Mouse (Mus musculus) stomach, embryonic 15.5 days (tissue): Measurements from ENCODE around the gene Rfc4. TPM values are rescaled to one million over a fixed set of nuclear protein-coding genes. Genes with fewer than 3 reads are reported as not detected.

Experiments used
- ATAC-seq: fragments of 200-750 bp; cut with Nextera tagmentation; 2 replicates; pipeline ENCODE4 v1.8.0; 2017; ENCODE audit warnings: low read depth, moderate number of reproducible peaks, moderate TSS enrichment; ENCODE audit not compliant: insufficient read depth, low FRiP score
- H3K27ac ChIP-seq: fragments of 300-500 bp; sonication (generic); 2 replicates; pipeline ENCODE4 v1.5.1; 2015; ENCODE audit warnings: mild to moderate bottlenecking, inconsistent platforms
- H3K27me3 ChIP-seq: fragments of 300-500 bp; sonication (generic); replicated peaks from 2 replicates; pipeline ENCODE4 v1.6.1; 2015; ENCODE audit warnings: inconsistent platforms
- H3K36me3 ChIP-seq: fragments of 300-500 bp; sonication (generic); 2 replicates; pipeline ENCODE4 v1.6.1; 2015; ENCODE audit warnings: inconsistent platforms
- H3K4me1 ChIP-seq: fragments of 300-500 bp; sonication (generic); 2 replicates; pipeline ENCODE4 v1.6.1; 2015; ENCODE audit warnings: inconsistent platforms
- H3K4me2 ChIP-seq: fragments of 300-500 bp; sonication (generic); 2 replicates; pipeline ENCODE4 v1.6.1; 2015; ENCODE audit warnings: mild to moderate bottlenecking, inconsistent platforms
- H3K4me3 ChIP-seq: fragments of 300-500 bp; sonication (generic); replicated peaks from 2 replicates; pipeline ENCODE4 v1.5.1; 2015; ENCODE audit warnings: inconsistent platforms
- H3K9ac ChIP-seq: fragments of 300-500 bp; sonication (generic); 2 replicates; pipeline ENCODE4 v1.6.1; 2015; ENCODE audit warnings: inconsistent platforms
- H3K9me3 ChIP-seq: fragments of 300-500 bp; sonication (generic); 2 replicates; pipeline ENCODE4 v1.6.1; 2016; ENCODE audit warnings: inconsistent platforms
- WGBS: fragments of 180-500 bp; shearing (Covaris S2); methylation state at CpG from one replicate; pipeline ENCODE4 v1.1.7; 2015; 5-methylcytosine and 5-hydroxymethylcytosine counted together
- polyA plus RNA-seq: library from polyadenylated mRNA; unstranded; fragments of >200 nt; fragmentation: Nextera tagmentation; extraction: Ambion mirVana; gene quantifications from 2 replicates; pipeline ENCODE4 v1.2.1, GENCODE M21; 2015

The Rfc4 gene
- polyA plus RNA-seq, 1 experiment from 2014 or later, result 109 TPM

- Histone ChIP-seq H3K4me3 (peak overlapping the region; percentile 91), H3K9me3 (no peaks in the 10 kb centered on the region), H3K27me3 (no peaks in the 10 kb centered on the region), H3K9ac (peak overlapping the region; percentile 100; the same call in 1 of the 2 replicates), H3K4me1 (peaks cover 5% of the 10 kb centered on the region; the same call in 1 of the 2 replicates), H3K4me2 (peak overlapping the region; percentile 76), H3K36me3 (peaks cover 34% of the 10 kb centered on the region), H3K27ac (peak overlapping the region; percentile 44; the same call in 1 of the 2 replicates)
- no peak for ATAC-seq
- WGBS, result 43% methylated on average over 5 of the region's 5 CpGs
These were observed 17.9 kb downstream of the Rfc4 start for GRCm38 (mm10) chr16:23109350-23110280.

- Histone ChIP-seq H3K4me2 (peak overlapping the region; percentile 76), H3K27ac (peak overlapping the region; percentile 99; the same call in 1 of the 2 replicates), H3K36me3 (peaks cover 27% of the 10 kb centered on the region; the same call in 1 of the 2 replicates), H3K4me1 (peaks cover 5% of the 10 kb centered on the region; the same call in 1 of the 2 replicates), H3K4me3 (peak overlapping the region; percentile 91), H3K9ac (peak overlapping the region; percentile 100), H3K27me3 (no peaks in the 10 kb centered on the region), H3K9me3 (no peaks in the 10 kb centered on the region)
- ATAC-seq, result no peak
- 1% methylated on average over 5 of the region's 5 CpGs for WGBS
These were observed 18.6 kb downstream of the Rfc4 start for GRCm38 (mm10) chr16:23108943-23109342.

- peak overlapping the region; percentile 99 for H3K27ac ChIP-seq
- H3K36me3 ChIP-seq, result peaks cover 27% of the 10 kb centered on the region; the same call in 1 of the 2 replicates
- H3K4me2 ChIP-seq, result peak overlapping the region; percentile 76
- peaks cover 5% of the 10 kb centered on the region; the same call in 1 of the 2 replicates for H3K4me1 ChIP-seq
- no peaks in the 10 kb centered on the region for H3K9me3 ChIP-seq
- peak overlapping the region; percentile 91 for H3K4me3 ChIP-seq
- H3K27me3 ChIP-seq, result no peaks in the 10 kb centered on the region
- peak; percentile 77 for ATAC-seq
- under 1% methylated on average over 52 of the region's 52 CpGs for WGBS
- peak overlapping the region; percentile 100 for H3K9ac ChIP-seq
These were observed 19.4 kb downstream of the Rfc4 start for GRCm38 (mm10) chr16:23107946-23108759.

GRCm38 (mm10) chr16:23107231-23107942 lies 20.1 kb downstream of the Rfc4 start, which contains the start of gene Eif4a2:
Gene Eif4a2, plus strand, starts transcription at chr16:23107444.
- Histone ChIP-seq H3K9me3 (no peaks in the 10 kb centered on the region), H3K4me3 (peak within 1 kb of the TSS; percentile 91), H3K4me2 (peak within 1 kb of the TSS; percentile 76), H3K36me3 (peaks cover 20% of the 10 kb centered on the region; the same call in 1 of the 2 replicates), H3K4me1 (peaks cover 5% of the 10 kb centered on the region; the same call in 1 of the 2 replicates), H3K27ac (peak within 1 kb of the TSS; percentile 99), H3K9ac (peak within 1 kb of the TSS; percentile 100), H3K27me3 (no peaks in the 10 kb centered on the region)
- WGBS, result under 1% methylated on average over 71 of the region's 71 CpGs
- peak; percentile 92 for ATAC-seq

- Histone ChIP-seq H3K4me3 (no peak overlapping the region), H3K4me1 (peaks cover under 1% of the 10 kb centered on the region; the same call in 1 of the 2 replicates), H3K9me3 (no peaks in the 10 kb centered on the region), H3K27ac (no peak overlapping the region), H3K9ac (no peak overlapping the region), H3K4me2 (no peak overlapping the region), H3K27me3 (no peaks in the 10 kb centered on the region), H3K36me3 (peaks cover 10% of the 10 kb centered on the region; the same call in 1 of the 2 replicates)
- no peak for ATAC-seq
- WGBS, result 71% methylated on average over 7 of the region's 7 CpGs
These were observed 21.4 kb downstream of the Rfc4 start for GRCm38 (mm10) chr16:23106121-23106520.

GRCm38 (mm10) chr16:23103841-23104240 lies 23.7 kb downstream of the Rfc4 start:
- no peaks in the 10 kb centered on the region for H3K27me3 ChIP-seq
- no peak for ATAC-seq
- peaks cover 7% of the 10 kb centered on the region for H3K4me1 ChIP-seq
- H3K27ac ChIP-seq, result no peak overlapping the region
- H3K4me3 ChIP-seq, result no peak overlapping the region
- no peaks in the 10 kb centered on the region for H3K9me3 ChIP-seq
- 70% methylated on average over 2 of the region's 2 CpGs for WGBS
- no peaks in the 10 kb centered on the region for H3K36me3 ChIP-seq
- no peak overlapping the region for H3K9ac ChIP-seq
- H3K4me2 ChIP-seq, result no peak overlapping the region

- H3K4me2 ChIP-seq, result peak overlapping the region; percentile 54
- no peaks in the 10 kb centered on the region for H3K36me3 ChIP-seq
- H3K27ac ChIP-seq, result peak overlapping the region; percentile 54
- no peak overlapping the region for H3K9ac ChIP-seq
- H3K4me1 ChIP-seq, result peaks cover 7% of the 10 kb centered on the region
- H3K4me3 ChIP-seq, result peak overlapping the region; percentile 27
- H3K9me3 ChIP-seq, result no peaks in the 10 kb centered on the region
- ATAC-seq, result no peak
- 32% methylated on average over 17 of the region's 17 CpGs for WGBS
- no peaks in the 10 kb centered on the region for H3K27me3 ChIP-seq
These were observed 24.3 kb downstream of the Rfc4 start for GRCm38 (mm10) chr16:23103038-23103745.

GRCm38 (mm10) chr16:23102340-23103037 lies 25.0 kb downstream of the Rfc4 start:
- Histone ChIP-seq H3K4me2 (peak overlapping the region; percentile 54), H3K27me3 (no peaks in the 10 kb centered on the region), H3K4me1 (peaks cover 7% of the 10 kb centered on the region), H3K4me3 (peak overlapping the region; percentile 27), H3K27ac (peak overlapping the region; percentile 54), H3K9ac (no peak overlapping the region), H3K36me3 (no peaks in the 10 kb centered on the region), H3K9me3 (no peaks in the 10 kb centered on the region)
- WGBS, result 9% methylated on average over 15 of the region's 15 CpGs
- peak; percentile 50 for ATAC-seq

- peak overlapping the region; percentile 16; the same call in 1 of the 2 replicates for H3K9ac ChIP-seq
- H3K4me3 ChIP-seq, result peak overlapping the region; percentile 38
- H3K27me3 ChIP-seq, result no peaks in the 10 kb centered on the region
- peak overlapping the region; percentile 75 for H3K4me2 ChIP-seq
- peaks cover 7% of the 10 kb centered on the region for H3K4me1 ChIP-seq
- 22% methylated on average over 10 of the region's 10 CpGs for WGBS
- no peaks in the 10 kb centered on the region for H3K9me3 ChIP-seq
- H3K36me3 ChIP-seq, result no peaks in the 10 kb centered on the region
- no peak; the same call in 1 of the 2 replicates for ATAC-seq
- H3K27ac ChIP-seq, result 0 out of 2 replicates have a peak overlapping the region, but pooled peaks have one; percentile 31
These were observed 26.9 kb downstream of the Rfc4 start for GRCm38 (mm10) chr16:23100613-23101012.

- 0 out of 2 replicates have a peak overlapping the region, but pooled peaks have one; percentile 31 for H3K27ac ChIP-seq
- peak; percentile 59 for ATAC-seq
- peaks cover 7% of the 10 kb centered on the region for H3K4me1 ChIP-seq
- no peaks in the 10 kb centered on the region for H3K9me3 ChIP-seq
- H3K4me2 ChIP-seq, result peak overlapping the region; percentile 75
- no peaks in the 10 kb centered on the region for H3K36me3 ChIP-seq
- peak overlapping the region; percentile 16; the same call in 1 of the 2 replicates for H3K9ac ChIP-seq
- peak overlapping the region; percentile 38 for H3K4me3 ChIP-seq
- WGBS, result 3% methylated on average over 9 of the region's 9 CpGs
- H3K27me3 ChIP-seq, result no peaks in the 10 kb centered on the region
These were observed 27.4 kb downstream of the Rfc4 start for GRCm38 (mm10) chr16:23100099-23100575.
